Mouse (Mus musculus) B cell, adult 62 days (primary cell): ENCODE data around the gene Utp11. TPM values are rescaled to one million over a fixed set of nuclear protein-coding genes. Genes with fewer than 3 reads are reported as not detected.

ENCODE experiments used
- total RNA-seq: library from RNA; stranded (reverse); gene quantifications from 4 replicates; pipeline ENCODE4 v1.2.4, GENCODE M21; 2023

The Utp11 gene
- total RNA-seq: 19.1 to 21.9 TPM (median 21.0 TPM) in 4 replicates

DNA sequence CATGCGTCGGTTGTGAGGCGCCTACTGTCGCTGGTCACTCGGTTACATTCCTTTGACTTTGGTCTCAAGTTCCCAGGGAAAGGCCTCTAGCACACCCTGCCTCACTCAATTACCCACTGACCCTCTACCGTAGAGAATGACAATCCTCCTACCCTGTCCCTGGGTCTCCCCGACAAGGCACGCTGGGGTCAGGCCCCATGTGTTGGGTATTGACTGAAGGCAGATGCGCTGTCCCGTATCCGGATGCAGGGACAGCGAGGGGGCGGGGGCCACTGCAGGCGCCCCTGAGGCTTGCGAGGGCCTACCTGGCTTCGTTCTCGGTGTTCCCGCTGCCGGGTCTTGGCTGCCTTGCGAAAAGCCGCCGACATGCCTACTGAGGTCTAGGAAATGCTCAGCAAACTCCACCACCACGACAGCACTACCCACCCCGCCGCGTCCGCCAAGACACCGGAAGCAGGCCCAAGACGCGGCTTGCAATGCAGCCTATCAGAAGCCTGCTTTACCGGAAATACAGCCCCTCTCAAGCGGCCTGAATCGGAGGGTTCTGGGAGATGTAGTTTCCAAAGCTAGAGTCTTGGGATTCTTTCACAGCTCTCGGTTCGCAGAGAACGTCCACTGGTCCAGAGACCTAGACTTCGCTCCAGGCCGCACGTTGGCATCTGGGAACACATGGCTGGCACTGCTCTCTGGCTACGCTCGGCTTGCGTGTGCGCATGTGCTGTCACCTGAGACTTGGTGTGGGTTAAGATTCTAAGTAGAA lies at the start of gene Utp11:
Gene Utp11 (minus strand): TSS at position 466 of the 760 bp plus-strand sequence.

DNA sequence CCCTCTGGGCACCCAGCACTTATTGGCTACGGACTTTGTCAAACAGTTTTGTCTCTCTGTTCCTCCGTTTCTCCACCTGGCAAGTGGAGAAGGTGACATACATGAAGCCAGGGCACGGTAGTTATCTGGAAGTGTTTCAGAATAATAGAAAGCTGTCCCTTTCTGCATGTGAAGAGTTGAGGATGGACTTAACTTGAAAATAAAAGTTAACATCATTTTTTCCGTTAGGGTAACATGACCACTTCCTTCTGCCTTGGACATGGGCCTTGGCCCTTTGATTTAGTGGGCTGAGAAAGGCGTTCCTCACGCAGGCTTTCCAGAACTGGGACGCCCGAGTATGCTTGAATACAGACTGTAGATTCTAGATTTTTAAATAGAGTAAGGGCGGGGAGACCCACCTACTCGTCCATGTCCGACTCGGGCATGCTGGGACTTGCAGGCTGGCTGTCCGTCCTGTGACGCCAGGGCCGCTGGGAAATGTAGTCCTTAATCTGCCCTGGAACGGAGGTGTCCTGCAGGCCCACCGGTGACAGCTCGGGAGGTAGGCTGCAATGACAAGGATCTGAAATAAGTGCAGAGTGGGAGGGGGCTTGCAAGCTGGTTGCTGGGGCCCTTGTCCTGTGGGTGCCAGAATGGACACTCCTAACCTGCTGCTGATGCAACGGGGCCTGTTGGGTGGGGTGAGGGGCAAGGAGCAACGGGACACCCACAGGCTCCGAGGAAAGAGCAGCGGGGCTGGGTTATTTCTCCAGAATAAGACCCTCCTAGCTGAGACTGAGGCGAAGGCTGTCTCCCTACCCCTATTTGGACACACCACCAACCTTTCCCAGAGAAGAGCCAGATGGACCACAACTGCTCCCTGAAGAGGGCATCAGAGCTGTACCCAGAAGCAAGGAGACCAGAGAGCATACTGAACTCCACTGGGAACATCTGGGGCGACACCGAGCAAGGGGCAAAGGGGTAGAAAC lies 48.3 kb upstream of the Utp11 start, which contains the start of gene Inpp5b:
Gene Inpp5b (plus strand): TSS at position 475 of the 968 bp plus-strand sequence.

DNA sequence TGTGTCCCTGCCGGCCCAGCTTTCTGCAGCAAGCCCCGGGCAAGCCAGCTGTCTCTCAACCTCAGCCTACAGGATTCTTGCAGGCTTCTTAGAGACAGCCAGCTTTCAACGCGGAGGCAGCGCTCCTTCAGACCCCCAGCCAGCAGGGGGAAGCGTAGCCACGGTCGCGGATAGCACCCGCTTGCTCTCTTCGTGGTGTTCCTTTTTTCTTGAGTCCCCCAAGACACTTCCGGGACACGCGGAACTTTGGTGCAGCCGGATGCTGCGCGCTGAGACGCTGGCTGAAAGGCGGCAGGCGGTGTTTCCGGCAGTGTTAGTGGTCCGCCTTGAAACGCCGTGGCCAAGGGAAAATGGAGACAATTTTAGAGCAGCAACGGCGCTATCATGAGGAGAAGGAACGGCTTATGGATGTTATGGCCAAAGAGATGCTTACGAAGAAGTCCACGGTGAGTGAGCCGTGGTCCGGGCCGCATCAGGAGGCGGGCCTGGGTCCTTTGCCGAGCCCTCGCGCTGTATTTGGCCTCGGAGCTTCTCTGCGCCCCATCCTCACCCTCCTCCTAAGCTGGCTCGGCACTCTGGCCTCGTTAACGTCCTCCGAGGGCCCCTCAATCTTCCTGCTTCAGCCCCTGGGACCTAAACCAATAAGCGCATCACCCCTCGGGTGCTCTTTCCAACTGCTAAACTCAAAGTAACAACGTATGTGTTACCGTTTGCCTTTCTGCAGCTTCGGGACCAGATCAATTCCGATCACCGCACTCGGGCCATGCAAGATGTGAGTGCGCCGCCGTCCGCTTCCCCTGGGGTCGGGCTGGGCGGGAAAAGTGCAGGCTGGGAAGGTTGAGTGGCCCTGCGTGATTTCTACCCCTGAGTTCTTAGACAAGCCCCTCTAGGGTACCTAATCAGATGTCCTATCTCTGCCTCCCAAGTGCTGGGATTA lies 21.4 kb upstream of the Utp11 start, which contains the start of gene Sf3a3:
Gene Sf3a3 (plus strand): TSS at position 232 of the 937 bp plus-strand sequence.

DNA sequence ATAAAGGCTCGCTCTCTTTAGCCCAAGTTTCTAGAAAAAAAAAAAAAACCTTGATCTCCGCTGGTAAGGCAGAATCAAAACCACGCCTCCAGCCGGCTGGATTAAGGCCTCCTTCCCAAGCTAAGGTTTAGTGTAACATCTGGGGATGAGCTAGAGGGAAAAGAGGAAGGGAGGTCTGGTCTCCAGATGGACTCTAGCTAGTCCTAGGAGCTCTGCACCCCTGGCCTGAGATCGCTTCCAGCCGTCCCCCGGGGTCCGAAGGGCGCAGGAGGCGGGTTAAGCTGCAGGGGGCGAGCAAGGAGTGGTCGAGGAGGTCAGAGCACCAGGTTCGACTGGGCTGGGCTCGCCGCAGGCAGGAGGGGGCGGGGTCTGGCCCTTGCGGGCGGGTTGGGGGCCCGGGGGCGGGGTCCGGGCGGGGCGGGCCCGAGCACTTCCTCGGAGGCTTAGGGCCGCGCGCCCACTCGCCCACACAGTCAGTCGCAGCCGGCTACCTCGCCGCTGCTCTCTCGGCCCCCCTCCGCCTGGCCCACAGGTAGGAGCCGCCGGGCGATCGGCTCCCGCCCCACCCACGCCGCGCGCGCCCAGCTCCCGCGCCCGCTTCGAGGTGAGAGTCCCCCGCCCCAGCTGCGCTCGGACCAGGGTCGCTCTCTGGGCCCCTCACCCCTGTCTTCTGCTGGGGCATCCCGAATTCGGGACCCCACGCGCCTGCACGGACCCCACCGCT lies 7.0 kb upstream of the Utp11 start, which contains the start of gene Fhl3:
Gene Fhl3 (plus strand): TSS at position 454 of the 724 bp plus-strand sequence.

DNA sequence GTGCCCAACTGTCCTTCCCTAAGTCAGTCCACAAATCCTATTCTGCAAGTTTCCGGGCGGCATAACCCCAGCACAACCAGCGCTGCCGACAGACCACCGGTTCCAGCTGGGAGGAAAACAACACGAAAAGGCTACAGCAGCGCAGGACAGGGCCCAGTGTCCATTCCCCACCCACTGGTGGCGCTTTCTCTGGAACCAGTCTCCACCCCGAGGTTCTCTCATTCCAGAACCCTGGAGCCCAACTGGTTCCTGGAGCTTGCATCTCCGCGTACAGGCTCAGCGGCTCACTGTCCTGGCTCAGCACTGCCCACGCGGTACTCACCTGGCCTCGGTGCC lies 36.9 kb downstream of the Utp11 start, which contains the start of gene Pou3f1:
Gene Pou3f1 (plus strand): TSS at position 290 of the 336 bp plus-strand sequence.

Other genes with a start within 250 kb of the Utp11 start
- not detected in 4 replicates for gene 3100002H09Rik, start 82.8 kb downstream of the Utp11 start, total RNA-seq
- gene Pou3f1, start 36.8 kb downstream of the Utp11 start, total RNA-seq: not detected in 4 replicates
- 11.4 to 13.3 TPM (median 12.5 TPM) in 4 replicates for gene Fhl3, start 7.1 kb upstream of the Utp11 start, total RNA-seq
- 47.0 to 62.9 TPM (median 54.7 TPM) in 4 replicates for gene Sf3a3, start 21.2 kb upstream of the Utp11 start, total RNA-seq
- gene Inpp5b, start 48.2 kb upstream of the Utp11 start, total RNA-seq: 33.1 to 47.4 TPM (median 40.8 TPM) in 4 replicates
- 35.5 to 42.3 TPM (median 40.0 TPM) in 4 replicates for gene Mtf1, start 108.5 kb upstream of the Utp11 start, total RNA-seq
- gene Yrdc, start 157.1 kb upstream of the Utp11 start, total RNA-seq: 101 to 124 TPM (median 115 TPM) in 4 replicates
- 9.6 to 14.4 TPM (median 12.3 TPM) in 4 replicates for gene 1110065P20Rik, start 157.6 kb upstream of the Utp11 start, total RNA-seq
- 0.33 to 0.78 TPM (median 0.47 TPM) in 4 replicates for gene Maneal, start 168.6 kb upstream of the Utp11 start, total RNA-seq
- gene Epha10, start 187.3 kb upstream of the Utp11 start, total RNA-seq: not detected in 4 replicates
- 14.6 to 19.8 TPM (median 17.3 TPM) in 4 replicates for gene 9930104L06Rik, start 243.4 kb upstream of the Utp11 start, total RNA-seq
- 2.8 to 3.5 TPM (median 3.0 TPM) in 4 replicates for gene Cdca8, start 245.7 kb upstream of the Utp11 start, total RNA-seq